ENCODE assay signal across 27 mouse cellular contexts in the genomic region with DNA sequence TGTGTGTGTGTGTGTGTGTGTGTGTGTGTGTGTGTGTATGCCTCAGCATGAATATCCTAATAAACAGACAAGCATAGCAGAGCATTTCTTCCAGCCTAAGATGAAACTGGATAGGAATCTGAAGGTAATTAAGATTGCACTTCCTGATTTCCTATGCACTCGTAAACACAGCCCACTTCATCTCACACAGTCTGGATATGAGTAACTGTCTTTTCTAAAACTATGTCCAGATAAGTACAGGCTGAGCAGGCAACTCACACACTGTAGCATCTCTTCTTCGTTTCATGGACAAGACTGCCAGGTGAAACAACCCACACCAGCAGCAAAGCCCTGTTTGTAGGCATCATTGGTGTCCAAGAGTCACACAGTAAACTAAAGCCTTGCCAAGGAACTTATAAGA.
DNase-seq lines count a peak whose midpoint lies in the region; ATAC-seq and TF ChIP-seq lines count a peak whose summit lies in the region.
"Had no signal": no experiment of that assay in that cellular context is flagged by ENCODE, and none has a peak within 500 bp of the region (broad histone marks: within the 10 kb centered on the region; RNA-seq: fewer than 3 reads in every experiment).

No protein-coding gene starts in this region.

- 20% methylated on average over 2 of the region's 2 CpGs for WGBS in liver, embryonic 12.5 days (ENCODE audit: insufficient replicate concordance)
- WGBS in liver, embryonic 11.5 days: 47% methylated on average over 2 of the region's 2 CpGs

- H3K4me1 ChIP-seq in liver, embryonic 12.5 days: peaks cover 25% of the 10 kb centered on the region
- peaks cover 4% of the 10 kb centered on the region; the same call in 1 of the 2 replicates for H3K4me1 ChIP-seq in liver, embryonic 11.5 days (replicated peaks; ENCODE audit: control insufficient read depth, insufficient read depth, low read length)
- H3K4me1 ChIP-seq in testis, adult 2 months (ENCODE audit: control insufficient read depth, insufficient read depth, low read length): no peaks in the 10 kb centered on the region
- H3K4me1 ChIP-seq: heart, embryonic 10.5 days; hindbrain, embryonic 12.5 days; intestine, embryonic 15.5 days had no signal

- no peak overlapping the region for H3K4me3 ChIP-seq in liver, embryonic 12.5 days
- no peak overlapping the region for H3K4me3 ChIP-seq in liver, embryonic 11.5 days (ENCODE audit: low read depth, low read length)
- H3K4me3 ChIP-seq in testis, adult 2 months (ENCODE audit: control insufficient read depth, low read depth, low read length): peak overlapping the region; percentile 39; the same call in 1 of the 2 replicates
- H3K4me3 ChIP-seq: forebrain, embryonic 12.5 days; forebrain, embryonic 15.5 days; heart, adult 2 months; heart, embryonic 10.5 days; heart, embryonic 13.5 days; hindbrain, embryonic 12.5 days; intestine, embryonic 15.5 days had no signal

- no peak for TF ChIP-seq CTCF in testis, adult 2 months (IDR thresholded peaks at IDR 0.05; ENCODE audit: control insufficient read depth, insufficient read depth, insufficient replicate concordance, low read depth, low read length)

- H3K27ac ChIP-seq in liver, embryonic 12.5 days: 0 out of 2 replicates have a peak overlapping the region, but pooled peaks have one; percentile 5
- no peak overlapping the region for H3K27ac ChIP-seq in liver, embryonic 11.5 days (ENCODE audit: low read depth, low read length)
- H3K27ac ChIP-seq in testis, adult 2 months (ENCODE audit: control insufficient read depth, insufficient read depth, low read depth, low read length): no peak overlapping the region
- H3K27ac ChIP-seq: forebrain, embryonic 15.5 days; heart, adult 2 months; heart, embryonic 10.5 days; heart, embryonic 13.5 days; hindbrain, embryonic 12.5 days; intestine, embryonic 15.5 days had no signal

- H3K9ac ChIP-seq in liver, embryonic 12.5 days: no peak overlapping the region
- H3K9ac ChIP-seq in liver, embryonic 11.5 days (ENCODE audit: low read depth, low read length): no peak overlapping the region
- H3K9ac ChIP-seq: forebrain, embryonic 12.5 days; forebrain, embryonic 15.5 days; heart, embryonic 13.5 days; hindbrain, embryonic 12.5 days; intestine, embryonic 15.5 days had no signal

- TF ChIP-seq POLR2A in testis, adult 2 months (IDR thresholded peaks at IDR 0.05; ENCODE audit: control insufficient read depth, low read depth, low read length): no peak

- no peaks in the 10 kb centered on the region for H3K9me3 ChIP-seq in liver, embryonic 12.5 days (replicated peaks)
- no peaks in the 10 kb centered on the region for H3K9me3 ChIP-seq in liver, embryonic 11.5 days (ENCODE audit: control insufficient read depth, low read length)
- H3K9me3 ChIP-seq: forebrain, embryonic 12.5 days; forebrain, embryonic 15.5 days; G1E; heart, embryonic 10.5 days; heart, embryonic 13.5 days; hindbrain, embryonic 12.5 days; intestine, embryonic 15.5 days had no signal

- DNase-seq in frontal cortex, postnatal 14 days (ENCODE audit: low spot score in 2 of 2): no peak
- no peak for DNase-seq in liver, embryonic 11.5 days (ENCODE audit: low spot score)
- DNase-seq in testis, postnatal 10 days (ENCODE audit: low spot score): no peak
- DNase-seq in embryo, embryonic 11 days: no peak
- DNase-seq: adrenal gland, adult 8-10 months; adrenal gland, postnatal 25 days; B cell, adult 2 months; cerebellum, adult 11-12 months; cerebellum, adult 8-10 months; cerebellum, postnatal 10 days; cerebellum, postnatal 36 days; gastrocnemius, postnatal 36 days; heart, adult 2 months; heart, postnatal 14 days; heart, postnatal 4 days had no signal

- peak; percentile 69; the same call in 1 of the 2 replicates for ATAC-seq in frontal cortex, adult (ENCODE audit: low TSS enrichment)
- ATAC-seq in liver, embryonic 12.5 days: no peak
- no peak for ATAC-seq in liver, embryonic 11.5 days (replicated peaks; ENCODE audit: low FRiP score)
- ATAC-seq: activated CD4-positive, CD25-positive, alpha-beta regulatory T cell, adult 4 months; intestine, embryonic 15.5 days had no signal

- H3K36me3 ChIP-seq in liver, embryonic 12.5 days: no peaks in the 10 kb centered on the region
- no peaks in the 10 kb centered on the region for H3K36me3 ChIP-seq in liver, embryonic 11.5 days (ENCODE audit: control insufficient read depth, insufficient read depth, low read length)
- no peaks in the 10 kb centered on the region for H3K36me3 ChIP-seq in testis, adult 2 months (ENCODE audit: control insufficient read depth, insufficient read depth, low read length)
- H3K36me3 ChIP-seq: forebrain, embryonic 12.5 days; forebrain, embryonic 15.5 days; G1E; heart, embryonic 10.5 days; heart, embryonic 13.5 days; hindbrain, embryonic 12.5 days; intestine, embryonic 15.5 days had no signal

- H3K4me2 ChIP-seq in liver, embryonic 12.5 days: no peak overlapping the region
- H3K4me2 ChIP-seq in liver, embryonic 11.5 days: no peak overlapping the region
- H3K4me2 ChIP-seq: forebrain, embryonic 12.5 days; forebrain, embryonic 15.5 days; heart, embryonic 13.5 days; hindbrain, embryonic 12.5 days; intestine, embryonic 15.5 days had no signal

- H3K27me3 ChIP-seq in liver, embryonic 12.5 days (replicated peaks): no peaks in the 10 kb centered on the region
- no peaks in the 10 kb centered on the region for H3K27me3 ChIP-seq in liver, embryonic 11.5 days (replicated peaks; ENCODE audit: control insufficient read depth, insufficient read depth, low read length)
- no peaks in the 10 kb centered on the region for H3K27me3 ChIP-seq in testis, adult 2 months (ENCODE audit: control insufficient read depth, insufficient read depth, low read length)
- H3K27me3 ChIP-seq: CH12.LX; forebrain, embryonic 12.5 days; forebrain, embryonic 15.5 days; heart, embryonic 13.5 days; hindbrain, embryonic 12.5 days; intestine, embryonic 15.5 days had no signal
